ENCODE assay signal across 10 mouse cellular contexts in genomic region chr17:46269771-46270534, GRCm38 (mm10). TPM values are rescaled to one million over a fixed set of nuclear protein-coding genes. Genes with fewer than 3 reads are reported as not detected.
DNase-seq lines count a peak whose midpoint lies in the region; ATAC-seq and TF ChIP-seq lines count a peak whose summit lies in the region.
"Had no signal": no experiment of that assay in that cellular context is flagged by ENCODE, and none has a peak within 500 bp of the region (broad histone marks: within the 10 kb centered on the region; RNA-seq: fewer than 3 reads in every experiment).

No protein-coding gene starts in this region.

- H3K4me2 ChIP-seq in lung, postnatal 0 days (replicated peaks; ENCODE audit: low read depth, low read length) = no peak overlapping the region
- H3K4me2 ChIP-seq in stomach, embryonic 15.5 days = no peak overlapping the region

- TF ChIP-seq CTCF in lung, postnatal 0 days (IDR thresholded peaks at IDR 0.05) = no peak

- H3K9ac ChIP-seq in lung, postnatal 0 days (replicated peaks; ENCODE audit: low read depth) = no peak overlapping the region
- H3K9ac ChIP-seq in stomach, embryonic 15.5 days = no peak overlapping the region

- peaks cover 8% of the 10 kb centered on the region; the same call in 1 of the 2 replicates for H3K36me3 ChIP-seq in lung, postnatal 0 days (ENCODE audit: insufficient read depth, low read length)
- peaks cover 20% of the 10 kb centered on the region; the same call in 1 of the 2 replicates for H3K36me3 ChIP-seq in stomach, embryonic 15.5 days

- TF ChIP-seq EP300 in lung, postnatal 0 days (IDR thresholded peaks at IDR 0.05) = no peak

- H3K27ac ChIP-seq in lung, postnatal 0 days (ENCODE audit: low read length) = 0 out of 2 replicates have a peak overlapping the region, but pooled peaks have one; percentile 15
- peak overlapping the region; percentile 48 for H3K27ac ChIP-seq in stomach, embryonic 15.5 days

- intact Hi-C loops in heart, postnatal 14 days (cut with DNase I) = loop anchor here (5.0 kb wide), 1 partner anchor 117 kb away; no protein-coding TSS in a partner anchor

- no peak overlapping the region for H3K4me3 ChIP-seq in lung, postnatal 0 days (ENCODE audit: low read depth, low read length)
- H3K4me3 ChIP-seq in stomach, embryonic 15.5 days (replicated peaks) = no peak overlapping the region

- H3K27me3 ChIP-seq in lung, postnatal 0 days (replicated peaks; ENCODE audit: insufficient read depth, low read length) = no peaks in the 10 kb centered on the region
- no peaks in the 10 kb centered on the region for H3K27me3 ChIP-seq in stomach, embryonic 15.5 days (replicated peaks)

- WGBS in lung, postnatal 0 days = 59% methylated on average over 19 of the region's 19 CpGs
- 67% methylated on average over 19 of the region's 19 CpGs for WGBS in stomach, embryonic 15.5 days

- no peaks in the 10 kb centered on the region for H3K4me1 ChIP-seq in lung, postnatal 0 days (ENCODE audit: insufficient read depth, low read depth, low read length)
- peaks cover 22% of the 10 kb centered on the region for H3K4me1 ChIP-seq in stomach, embryonic 15.5 days

- H3K9me3 ChIP-seq in lung, postnatal 0 days (ENCODE audit: low read length) = no peaks in the 10 kb centered on the region
- H3K9me3 ChIP-seq in stomach, embryonic 15.5 days = no peaks in the 10 kb centered on the region

- peak; percentile 38 to 52 for DNase-seq in cerebellum, postnatal 10 days
- no peak for DNase-seq in cerebellum, adult 11-12 months
- DNase-seq in lung, postnatal 0 days (ENCODE audit: low spot score) = no peak
- DNase-seq in lung, postnatal 10 days = no peak
- peak; percentile 57 to 75 for DNase-seq in heart, postnatal 14 days
- DNase-seq in yolk sac, embryonic 10.5 days (ENCODE audit: low spot score) = no peak
- DNase-seq: thymus, postnatal 36 days had no signal

- ATAC-seq in lung, postnatal 0 days = 0 out of 2 replicates have a peak, but pooled peaks have one; percentile 6
- no peak for ATAC-seq in stomach, embryonic 15.5 days (ENCODE audit: insufficient read depth, low FRiP score, low read depth)
- no peak for ATAC-seq in erythroid progenitor cell, adult 5-6 weeks (replicated peaks; ENCODE audit: low FRiP score, poor library complexity, severe bottlenecking)

RNA-seq across cellular contexts. Expression of gene Tjap1, which starts 12.9 kb away (rescaled TPM):
- 21.0 and 22.8 TPM in 2 replicates for polyA plus RNA-seq in lung, postnatal 0 days (2015; fragmentation: Nextera tagmentation; extraction: Ambion mirVana)
- total RNA-seq in heart, postnatal 14 days (2021) = 10 to 100 TPM; 40.6 to 42.9 TPM
- 33.8 and 37.2 TPM in 2 replicates for polyA plus RNA-seq in stomach, embryonic 15.5 days (2015; fragmentation: Nextera tagmentation; extraction: Ambion mirVana)
- 2.2 and 21.8 TPM in 2 replicates for total RNA-seq in erythroid progenitor cell, adult 5-6 weeks (2015; ENCODE audit: low replicate concordance)
- total RNA-seq in erythroid progenitor cell, adult 5-6 weeks (2017; ENCODE audit: low replicate concordance) = 6.5 and 53.0 TPM in 2 replicates

RNA-seq across cellular contexts. Expression of gene Lrrc73, which starts 16.6 kb away (rescaled TPM):
- polyA plus RNA-seq in lung, postnatal 0 days (2015; fragmentation: Nextera tagmentation; extraction: Ambion mirVana) = 3.7 and 5.2 TPM in 2 replicates
- total RNA-seq in heart, postnatal 14 days (2021) = under 1 TPM; 0.50 to 0.85 TPM
- 0.58 and 1.1 TPM in 2 replicates for polyA plus RNA-seq in stomach, embryonic 15.5 days (2015; fragmentation: Nextera tagmentation; extraction: Ambion mirVana)
- total RNA-seq in erythroid progenitor cell, adult 5-6 weeks (2015; ENCODE audit: low replicate concordance) = not detected in 2 replicates
- total RNA-seq in erythroid progenitor cell, adult 5-6 weeks (2017; ENCODE audit: low replicate concordance) = 0.39 TPM in 1 of 2 replicates, not detected in the other

RNA-seq across cellular contexts. Expression of gene Yipf3, which starts 22.1 kb away (rescaled TPM):
- polyA plus RNA-seq in lung, postnatal 0 days (2015; fragmentation: Nextera tagmentation; extraction: Ambion mirVana) = 185 and 199 TPM in 2 replicates
- total RNA-seq in heart, postnatal 14 days (2021) = 10 to 100 TPM; 72.4 to 77.7 TPM
- polyA plus RNA-seq in stomach, embryonic 15.5 days (2015; fragmentation: Nextera tagmentation; extraction: Ambion mirVana) = 98.2 and 104 TPM in 2 replicates
- total RNA-seq in erythroid progenitor cell, adult 5-6 weeks (2015; ENCODE audit: low replicate concordance) = 46.5 and 53.7 TPM in 2 replicates
- 15.3 and 22.5 TPM in 2 replicates for total RNA-seq in erythroid progenitor cell, adult 5-6 weeks (2017; ENCODE audit: low replicate concordance)

RNA-seq across cellular contexts. Expression of gene Polr1c, which starts 22.1 kb away (rescaled TPM):
- 82.0 and 89.9 TPM in 2 replicates for polyA plus RNA-seq in lung, postnatal 0 days (2015; fragmentation: Nextera tagmentation; extraction: Ambion mirVana)
- total RNA-seq in heart, postnatal 14 days (2021) = 10 to 100 TPM; 19.1 to 27.3 TPM
- polyA plus RNA-seq in stomach, embryonic 15.5 days (2015; fragmentation: Nextera tagmentation; extraction: Ambion mirVana) = 77.4 and 79.8 TPM in 2 replicates
- total RNA-seq in erythroid progenitor cell, adult 5-6 weeks (2015; ENCODE audit: low replicate concordance) = 25.6 and 26.4 TPM in 2 replicates
- 5.8 and 24.9 TPM in 2 replicates for total RNA-seq in erythroid progenitor cell, adult 5-6 weeks (2017; ENCODE audit: low replicate concordance)

RNA-seq across cellular contexts. Expression of gene Dlk2, which starts 27.3 kb away (rescaled TPM):
- 1.3 TPM in 2 replicates for polyA plus RNA-seq in lung, postnatal 0 days (2015; fragmentation: Nextera tagmentation; extraction: Ambion mirVana)
- under 1 TPM; 0.68 to 0.84 TPM for total RNA-seq in heart, postnatal 14 days (2021)
- polyA plus RNA-seq in stomach, embryonic 15.5 days (2015; fragmentation: Nextera tagmentation; extraction: Ambion mirVana) = 4.5 and 5.7 TPM in 2 replicates
- total RNA-seq in erythroid progenitor cell, adult 5-6 weeks (2015; ENCODE audit: low replicate concordance) = not detected in 2 replicates
- total RNA-seq in erythroid progenitor cell, adult 5-6 weeks (2017; ENCODE audit: low replicate concordance) = not detected in 2 replicates
- total RNA-seq: megakaryocyte-erythroid progenitor cell, adult 5-6 weeks had no signal

Comparison
In these comparisons a context has a peak if more than half of its experiments do, and no peak if none do; other contexts are left out.
1. DNase-seq: peak in cerebellum, postnatal 10 days (2 of 2) and heart, postnatal 14 days (2 of 2); none in cerebellum, adult 11-12 months (single experiment), lung, postnatal 0 days (single experiment), lung, postnatal 10 days (single experiment) and yolk sac, embryonic 10.5 days (single experiment).